Mouse (Mus musculus) neural tube, embryonic 12.5 days (tissue): ENCODE measurements around the gene Ahcyl2. TPM values are rescaled to one million over a fixed set of nuclear protein-coding genes. Genes with fewer than 3 reads are reported as not detected.
"Not testable (repeated sequence)": the region's sequence is repeated elsewhere in the genome, so short reads cannot be mapped to it uniquely, and the experiment has no call there.

ENCODE experiments used
- ATAC-seq: fragments of 200-750 bp; cut with Nextera tagmentation; 2 replicates; pipeline ENCODE4 v1.8.0; 2017; ENCODE audit warnings: low read depth, mild to moderate bottlenecking, moderate TSS enrichment, moderate library complexity; ENCODE audit not compliant: low FRiP score
- H3K27ac ChIP-seq: fragments of 300-500 bp; sonication (generic); 2 replicates; pipeline ENCODE4 v1.5.1; 2016
- H3K27me3 ChIP-seq: fragments of 300-500 bp; sonication (generic); replicated peaks from 2 replicates; pipeline ENCODE4 v1.6.1; 2016; ENCODE audit warnings: mild to moderate bottlenecking
- H3K36me3 ChIP-seq: fragments of 300-500 bp; sonication (generic); 2 replicates; pipeline ENCODE4 v1.6.1; 2016; ENCODE audit warnings: mild to moderate bottlenecking
- H3K4me1 ChIP-seq: fragments of 300-500 bp; sonication (generic); 2 replicates; pipeline ENCODE4 v1.6.1; 2016
- H3K4me2 ChIP-seq: fragments of 300-500 bp; sonication (generic); replicated peaks from 2 replicates; pipeline ENCODE4 v1.6.1; 2016; ENCODE audit warnings: mild to moderate bottlenecking
- H3K4me3 ChIP-seq: fragments of 300-500 bp; sonication (generic); 2 replicates; pipeline ENCODE4 v1.5.1; 2016
- H3K9ac ChIP-seq: fragments of 300-500 bp; sonication (generic); 2 replicates; pipeline ENCODE4 v1.6.1; 2016; ENCODE audit warnings: mild to moderate bottlenecking
- H3K9me3 ChIP-seq: fragments of 300-500 bp; sonication (generic); 2 replicates; pipeline ENCODE4 v1.6.1; 2016; ENCODE audit warnings: mild to moderate bottlenecking
- WGBS: fragments of 180-500 bp; shearing (Covaris S2); methylation state at CpG from one replicate; pipeline ENCODE4 v1.1.7; 2016; 5-methylcytosine and 5-hydroxymethylcytosine counted together
- polyA plus RNA-seq: library from polyadenylated mRNA; unstranded; fragments of >200 nt; fragmentation: Nextera tagmentation; extraction: Ambion mirVana; gene quantifications from 2 replicates; pipeline ENCODE4 v1.2.1, GENCODE M21; 2016

The Ahcyl2 gene
- polyA plus RNA-seq, 1 experiment from 2014 or later, result 18.0 TPM

DNA sequence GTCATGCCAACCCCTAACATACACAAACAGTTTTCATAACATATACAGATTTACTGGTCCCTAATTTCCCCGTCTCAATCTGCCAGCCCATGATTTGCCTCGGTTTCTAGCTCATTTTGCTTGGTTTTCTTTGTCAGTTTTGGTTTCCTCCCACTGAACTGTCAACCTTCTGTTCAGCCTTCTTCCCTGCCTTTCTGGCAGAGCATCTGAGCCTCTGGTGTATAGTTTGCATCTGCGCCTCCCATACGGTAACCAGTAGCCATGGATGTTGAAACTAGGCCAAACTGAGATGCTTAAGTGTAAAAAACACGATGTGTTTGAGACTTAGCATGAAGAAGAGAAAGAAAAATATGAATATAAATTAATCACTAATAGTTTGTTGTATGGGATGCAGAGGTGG lies 11.8 kb upstream of the Ahcyl2 start:
- 96% methylated on average over 5 of the region's 5 CpGs for whole genome bisulfite sequencing
- no peak overlapping the region for H3K4me2 ChIP-seq
- H3K27me3 ChIP-seq, result no peaks in the 10 kb centered on the region
- H3K4me3 ChIP-seq, result no peak overlapping the region
- H3K36me3 ChIP-seq, result peaks cover 50% of the 10 kb centered on the region
- H3K9me3 ChIP-seq, result no peaks in the 10 kb centered on the region
- no peak for ATAC-seq
- H3K9ac ChIP-seq, result no peak overlapping the region
- no peaks in the 10 kb centered on the region for H3K4me1 ChIP-seq
- H3K27ac ChIP-seq, result no peak overlapping the region

DNA sequence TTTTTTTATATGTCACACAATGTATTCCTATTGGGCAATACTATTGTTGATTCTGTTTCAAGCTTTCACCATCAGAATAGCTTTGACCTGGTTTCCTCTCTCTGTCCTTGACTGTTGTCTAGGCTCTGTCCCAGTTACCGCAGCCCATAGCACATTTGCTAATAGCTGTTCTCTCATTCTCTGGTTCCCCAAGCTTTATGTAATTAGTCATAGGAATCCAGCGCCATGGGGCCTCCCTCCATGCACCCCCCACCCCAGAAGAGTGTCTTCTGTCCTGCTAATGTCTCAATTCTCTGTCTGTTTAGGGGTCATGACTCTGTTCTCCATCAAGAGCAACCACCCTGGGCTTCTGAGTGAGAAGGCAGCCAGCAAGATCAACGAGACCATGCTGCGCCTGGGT lies 11.3 kb upstream of the Ahcyl2 start:
- peaks cover 50% of the 10 kb centered on the region for H3K36me3 ChIP-seq
- H3K4me2 ChIP-seq, result no peak overlapping the region
- H3K27me3 ChIP-seq, result no peaks in the 10 kb centered on the region
- H3K4me1 ChIP-seq, result no peaks in the 10 kb centered on the region
- H3K4me3 ChIP-seq, result no peak overlapping the region
- no peak overlapping the region for H3K27ac ChIP-seq
- H3K9ac ChIP-seq, result no peak overlapping the region
- no peak for ATAC-seq
- no peaks in the 10 kb centered on the region for H3K9me3 ChIP-seq
- WGBS, result 87% methylated on average over 4 of the region's 4 CpGs

DNA sequence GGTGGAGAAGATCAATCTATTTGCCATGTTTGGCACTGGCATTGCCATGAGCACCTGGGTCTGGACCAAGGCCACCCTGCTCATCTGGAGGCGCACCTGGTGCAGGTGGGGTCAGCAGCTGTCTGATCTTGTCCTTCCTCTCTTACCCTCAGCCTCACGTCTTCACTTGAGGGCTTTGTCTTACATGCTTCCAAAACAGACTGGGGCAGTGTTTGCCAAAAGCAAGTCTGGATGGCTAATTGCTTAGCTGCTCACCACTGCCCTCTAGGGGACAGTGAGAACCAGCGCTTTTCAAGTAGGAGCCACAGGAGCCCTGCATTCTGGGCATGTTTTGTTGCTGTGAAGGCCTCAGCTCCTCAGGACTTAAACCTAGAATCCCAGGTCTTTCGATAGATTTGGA lies 9.4 kb upstream of the Ahcyl2 start:
- no peaks in the 10 kb centered on the region for H3K9me3 ChIP-seq
- ATAC-seq, result no peak
- no peak overlapping the region for H3K4me3 ChIP-seq
- H3K27me3 ChIP-seq, result no peaks in the 10 kb centered on the region
- peaks cover 49% of the 10 kb centered on the region for H3K36me3 ChIP-seq
- H3K4me2 ChIP-seq, result no peak overlapping the region
- no peak overlapping the region for H3K27ac ChIP-seq
- H3K9ac ChIP-seq, result no peak overlapping the region
- H3K4me1 ChIP-seq, result no peaks in the 10 kb centered on the region
- 46% methylated on average over 4 of the region's 4 CpGs for WGBS

DNA sequence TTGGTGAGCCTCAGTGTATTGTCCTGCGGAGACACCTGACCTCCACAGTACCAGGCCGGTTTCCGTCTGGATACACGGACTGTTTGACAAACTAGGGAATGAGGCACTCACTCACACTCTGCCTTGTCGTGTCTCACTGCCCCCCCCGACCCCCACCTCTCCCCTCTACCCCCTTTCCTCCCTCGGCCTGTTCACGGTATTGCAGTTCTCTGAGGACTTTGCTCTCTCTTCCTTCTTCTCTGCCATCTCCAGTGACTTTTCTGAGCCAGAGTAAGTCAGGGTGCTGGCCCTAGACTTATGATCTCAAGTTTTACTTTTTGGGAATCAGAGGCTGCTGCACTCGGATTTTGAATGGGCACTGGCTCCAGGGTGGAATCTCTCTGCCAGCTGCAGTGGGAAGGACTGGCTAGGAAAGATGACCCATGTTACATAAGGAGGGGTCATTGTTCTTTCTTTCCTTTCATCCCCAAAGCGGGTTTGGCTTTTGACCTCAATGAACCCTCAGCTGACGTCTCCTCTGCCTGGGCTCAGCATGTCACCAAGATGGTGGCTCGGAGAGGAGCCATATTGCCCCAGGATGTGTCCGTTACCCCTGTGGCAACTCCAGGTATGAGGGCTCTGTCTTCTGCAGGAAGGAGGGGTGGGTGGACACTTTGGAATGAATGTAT lies 8.7 kb upstream of the Ahcyl2 start:
- no peaks in the 10 kb centered on the region for H3K4me1 ChIP-seq

DNA sequence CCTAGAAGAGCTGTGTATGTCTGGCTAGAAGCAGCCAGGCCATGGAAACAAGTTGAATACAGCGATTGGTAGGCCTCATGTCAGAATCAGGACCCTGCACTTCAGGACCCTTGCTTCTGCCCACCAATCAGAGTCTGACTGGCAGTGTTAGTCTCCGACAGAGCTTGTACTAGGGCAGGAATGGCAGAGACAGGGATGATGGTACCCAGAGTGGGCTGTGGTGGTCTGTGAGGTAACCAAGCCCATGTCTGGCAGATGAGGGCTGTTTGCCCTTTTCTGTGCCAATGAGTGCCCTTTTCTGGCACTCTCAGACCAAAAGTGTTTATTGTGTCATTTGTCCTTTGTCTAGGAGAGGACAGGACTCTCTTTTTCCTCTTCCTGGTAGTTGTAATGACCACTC lies 7.4 kb upstream of the Ahcyl2 start:
- not testable (repeated sequence) for H3K27ac ChIP-seq, H3K4me3 ChIP-seq, H3K9me3 ChIP-seq, H3K9ac ChIP-seq, H3K4me1 ChIP-seq, H3K4me2 ChIP-seq, H3K27me3 ChIP-seq, ATAC-seq
- peaks cover 35% of the 10 kb centered on the region for H3K36me3 ChIP-seq
- WGBS, result 96% methylated on average over 2 of the region's 2 CpGs

More for the DNA sequence above, 8.7 kb upstream of the Ahcyl2 start:
- Histone ChIP-seq H3K36me3 (peaks cover 44% of the 10 kb centered on the region), H3K27me3 (no peaks in the 10 kb centered on the region), H3K9me3 (no peaks in the 10 kb centered on the region), H3K27ac (no peak overlapping the region), H3K9ac (no peak overlapping the region), H3K4me2 (no peak overlapping the region), H3K4me3 (no peak overlapping the region)
- no peak for ATAC-seq
- 82% methylated on average over 13 of the region's 13 CpGs for WGBS

DNA sequence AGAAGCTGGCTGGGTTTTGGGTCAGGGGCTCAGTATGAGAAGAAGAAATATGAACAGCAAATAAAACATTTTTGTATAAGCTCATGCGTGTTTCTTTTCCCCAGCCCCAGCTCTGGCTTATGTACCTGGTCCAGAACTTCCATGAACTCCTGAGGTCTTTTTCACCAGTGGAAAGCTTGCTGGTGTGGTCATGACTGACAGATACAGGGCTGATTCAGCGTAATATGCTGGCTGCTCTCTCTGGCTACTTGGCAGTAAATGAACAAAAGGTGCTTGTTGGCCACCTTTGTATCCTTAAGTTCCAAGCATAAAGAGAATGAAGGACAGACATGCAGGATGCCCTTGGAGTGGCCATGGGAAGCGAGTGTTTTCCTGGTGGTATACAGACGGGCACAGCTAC lies 6.5 kb upstream of the Ahcyl2 start:
- Histone ChIP-seq H3K9me3 (no peaks in the 10 kb centered on the region), H3K27me3 (no peaks in the 10 kb centered on the region), H3K36me3 (peaks cover 33% of the 10 kb centered on the region), H3K4me1 (no peaks in the 10 kb centered on the region), H3K27ac (no peak overlapping the region), H3K4me3 (no peak overlapping the region), H3K9ac (no peak overlapping the region), H3K4me2 (no peak overlapping the region)
- ATAC-seq, result no peak
- WGBS, result 92% methylated on average over 4 of the region's 4 CpGs

DNA sequence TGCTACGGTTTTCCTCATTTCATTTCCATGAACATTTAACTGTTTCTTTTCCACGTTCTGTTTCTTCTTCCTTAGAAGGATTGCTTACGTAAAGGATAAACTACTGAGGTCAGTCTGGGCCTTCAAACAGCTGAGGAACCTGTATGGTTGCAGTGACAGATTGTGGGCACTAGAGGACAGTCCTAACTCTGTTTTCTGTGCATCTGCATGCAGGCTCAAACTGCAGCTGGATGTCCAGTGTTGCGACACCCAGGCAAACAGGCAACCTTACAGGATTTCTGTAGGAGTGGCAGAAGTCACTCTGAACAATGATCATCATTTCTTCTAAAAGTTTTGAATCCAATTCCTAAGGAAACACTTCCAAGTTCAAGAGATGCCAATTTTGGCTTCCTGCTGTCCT lies 5.3 kb upstream of the Ahcyl2 start:
- 74% methylated on average over 4 of the region's 4 CpGs for WGBS
- no peak overlapping the region for H3K27ac ChIP-seq
- H3K9ac ChIP-seq, result no peak overlapping the region
- H3K4me1 ChIP-seq, result no peaks in the 10 kb centered on the region
- no peak overlapping the region for H3K4me2 ChIP-seq
- no peaks in the 10 kb centered on the region for H3K9me3 ChIP-seq
- no peak overlapping the region for H3K4me3 ChIP-seq
- peaks cover 22% of the 10 kb centered on the region for H3K36me3 ChIP-seq
- no peak for ATAC-seq
- H3K27me3 ChIP-seq, result no peaks in the 10 kb centered on the region

DNA sequence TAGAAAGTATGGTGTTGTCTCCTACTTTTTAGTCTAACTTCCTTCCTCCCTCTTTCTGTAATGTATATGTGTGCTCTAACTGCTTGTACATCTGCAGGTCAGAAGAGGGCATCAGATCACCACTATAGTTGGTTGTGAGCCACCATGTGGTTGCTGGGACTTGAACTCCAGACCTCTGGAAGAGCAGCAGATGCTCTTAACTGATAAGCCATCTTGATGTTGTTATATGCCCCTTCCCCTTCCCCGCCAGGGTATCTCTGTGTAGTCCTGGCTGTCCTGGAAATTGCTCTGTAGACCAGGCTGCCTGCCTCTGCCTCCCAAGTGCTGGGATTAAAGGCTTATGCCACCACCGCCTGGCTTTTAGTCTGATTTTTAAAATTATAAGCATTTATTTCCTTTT lies 937 bp upstream of the Ahcyl2 start:
- H3K4me1 ChIP-seq, result no peaks in the 10 kb centered on the region
- no peak overlapping the region for H3K9ac ChIP-seq
- no peak overlapping the region for H3K4me3 ChIP-seq
- 91% methylated on average over 2 of the region's 2 CpGs for WGBS
- H3K27me3 ChIP-seq, result no peaks in the 10 kb centered on the region
- H3K9me3 ChIP-seq, result no peaks in the 10 kb centered on the region
- H3K4me2 ChIP-seq, result no peak overlapping the region
- no peak for ATAC-seq
- no peak overlapping the region for H3K27ac ChIP-seq
- no peaks in the 10 kb centered on the region for H3K36me3 ChIP-seq

DNA sequence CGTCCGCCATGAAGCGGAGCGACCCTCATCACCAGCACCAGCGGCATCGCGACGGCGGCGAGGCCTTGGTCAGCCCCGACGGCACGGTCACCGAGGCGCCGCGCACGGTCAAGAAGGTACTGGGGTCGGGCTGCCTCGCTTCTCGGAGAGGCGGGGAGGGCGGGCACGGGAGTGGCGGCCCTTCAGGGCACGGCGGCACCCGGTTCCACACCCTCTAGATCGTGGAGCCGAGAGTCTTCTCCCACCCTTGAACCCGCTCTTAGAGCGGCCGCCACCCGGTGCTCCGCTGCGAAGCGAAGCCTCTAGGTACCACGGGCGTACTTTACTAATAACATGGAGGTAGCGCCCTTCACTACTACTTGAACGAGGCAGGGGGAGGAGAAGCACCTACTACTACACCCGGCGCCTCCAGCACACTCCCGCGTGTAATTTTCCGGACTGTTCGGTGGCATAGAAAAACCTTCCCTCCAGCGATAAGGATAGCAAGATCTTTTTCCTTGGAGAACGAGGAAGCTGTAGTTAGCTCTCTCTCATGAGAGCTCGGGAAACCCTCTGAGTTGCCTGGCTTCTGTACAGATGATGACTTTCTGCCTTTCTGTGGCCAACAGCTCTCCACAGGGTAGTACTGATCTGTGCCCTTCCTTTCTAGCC lies 1.1 kb downstream of the Ahcyl2 start:
- Histone ChIP-seq H3K9me3 (no peaks in the 10 kb centered on the region), H3K27me3 (no peaks in the 10 kb centered on the region), H3K27ac (peak overlapping the region; percentile 70), H3K9ac (peak overlapping the region; percentile 81), H3K4me3 (peak overlapping the region; percentile 81), H3K4me2 (peak overlapping the region; percentile 66), H3K36me3 (no peaks in the 10 kb centered on the region), H3K4me1 (no peaks in the 10 kb centered on the region)
- WGBS, result under 1% methylated on average over 50 of the region's 50 CpGs
- ATAC-seq, result no peak

DNA sequence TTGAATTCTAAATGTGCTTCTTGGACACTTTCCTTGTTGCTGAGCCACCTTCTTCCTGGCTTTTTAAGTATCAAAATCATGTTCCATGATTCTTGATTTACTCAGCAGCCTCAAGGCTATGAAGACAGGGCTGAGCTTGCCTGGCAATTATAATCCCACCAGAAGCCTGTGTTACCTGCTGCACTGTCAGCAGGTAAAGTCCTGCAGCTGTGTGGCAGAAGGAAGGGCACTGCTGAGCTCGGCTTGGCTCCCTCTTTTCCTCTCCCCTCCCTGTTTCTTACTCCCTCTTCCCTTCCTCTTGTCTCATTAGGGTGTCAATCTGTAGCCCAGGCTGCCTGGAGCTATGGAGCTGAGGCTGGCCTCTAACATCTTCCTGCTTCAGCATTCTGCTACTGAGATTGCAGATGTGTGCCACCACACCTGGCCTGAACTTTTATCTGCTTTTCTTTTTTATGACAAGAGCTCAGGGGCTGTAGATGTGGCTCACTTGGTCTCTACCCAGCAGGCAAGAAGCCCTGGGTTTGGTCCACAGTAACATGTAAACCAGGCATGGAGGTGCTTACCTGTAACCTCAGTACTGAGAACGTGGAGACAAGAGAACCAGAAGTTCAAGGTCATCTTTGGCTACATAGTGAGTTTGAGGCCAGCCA lies 3.0 kb downstream of the Ahcyl2 start:
- no peak overlapping the region for H3K9ac ChIP-seq
- no peak overlapping the region for H3K4me2 ChIP-seq
- H3K4me1 ChIP-seq, result no peaks in the 10 kb centered on the region
- ATAC-seq, result no peak
- H3K36me3 ChIP-seq, result no peaks in the 10 kb centered on the region
- H3K4me3 ChIP-seq, result no peak overlapping the region
- no peaks in the 10 kb centered on the region for H3K9me3 ChIP-seq
- no peaks in the 10 kb centered on the region for H3K27me3 ChIP-seq
- no peak overlapping the region for H3K27ac ChIP-seq
- 65% methylated on average over 2 of the region's 2 CpGs for WGBS

DNA sequence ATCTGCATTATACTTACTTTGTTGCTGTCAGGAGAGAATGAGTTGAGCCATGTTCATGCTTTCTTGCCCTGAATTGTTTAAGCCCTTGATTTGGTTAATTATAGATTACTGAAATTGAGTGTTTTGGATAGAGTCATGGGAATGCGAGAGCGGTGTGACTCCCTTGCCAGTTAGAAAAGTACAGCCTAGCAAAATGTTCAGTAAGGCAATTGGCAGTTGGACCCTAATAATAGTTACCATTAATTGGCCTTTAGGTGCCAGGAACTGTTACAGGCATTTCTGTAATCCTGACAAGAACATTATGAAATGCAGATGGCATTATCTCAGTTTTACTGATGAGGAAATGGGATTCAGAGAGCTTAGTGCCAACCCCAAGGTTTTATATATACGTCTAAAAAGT lies 4.4 kb downstream of the Ahcyl2 start:
- ATAC-seq, result no peak
- Histone ChIP-seq H3K27me3 (no peaks in the 10 kb centered on the region), H3K36me3 (no peaks in the 10 kb centered on the region), H3K4me1 (no peaks in the 10 kb centered on the region), H3K4me2 (no peak overlapping the region), H3K27ac (no peak overlapping the region), H3K9ac (no peak overlapping the region), H3K4me3 (no peak overlapping the region), H3K9me3 (no peaks in the 10 kb centered on the region)
- WGBS, result 96% methylated on average over 3 of the region's 3 CpGs

DNA sequence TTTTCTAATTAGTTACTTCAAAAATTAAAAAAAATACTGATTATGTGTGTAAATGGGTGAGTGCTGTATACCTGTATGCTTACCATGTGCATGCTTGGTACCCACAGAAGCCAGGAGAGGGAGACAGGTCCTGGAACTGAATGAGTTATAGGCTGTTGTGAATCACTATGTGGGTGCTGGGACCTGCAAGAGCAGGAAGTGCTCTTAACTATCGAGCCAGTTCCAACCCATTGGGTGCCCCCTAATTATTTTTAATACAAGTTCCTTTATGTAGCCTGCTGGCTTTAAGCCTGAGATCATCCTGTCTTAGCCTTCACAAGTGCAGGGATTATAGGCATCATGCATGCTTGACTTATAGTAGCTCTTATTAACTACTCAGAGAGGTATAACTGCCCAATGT lies 6.3 kb downstream of the Ahcyl2 start:
- no peak overlapping the region for H3K9ac ChIP-seq
- no peaks in the 10 kb centered on the region for H3K36me3 ChIP-seq
- no peaks in the 10 kb centered on the region for H3K27me3 ChIP-seq
- no peak overlapping the region for H3K27ac ChIP-seq
- H3K4me3 ChIP-seq, result no peak overlapping the region
- no peak overlapping the region for H3K4me2 ChIP-seq
- no peaks in the 10 kb centered on the region for H3K9me3 ChIP-seq
- WGBS, result 88% methylated on average over 1 of the region's 1 CpGs
- ATAC-seq, result no peak
- no peaks in the 10 kb centered on the region for H3K4me1 ChIP-seq

DNA sequence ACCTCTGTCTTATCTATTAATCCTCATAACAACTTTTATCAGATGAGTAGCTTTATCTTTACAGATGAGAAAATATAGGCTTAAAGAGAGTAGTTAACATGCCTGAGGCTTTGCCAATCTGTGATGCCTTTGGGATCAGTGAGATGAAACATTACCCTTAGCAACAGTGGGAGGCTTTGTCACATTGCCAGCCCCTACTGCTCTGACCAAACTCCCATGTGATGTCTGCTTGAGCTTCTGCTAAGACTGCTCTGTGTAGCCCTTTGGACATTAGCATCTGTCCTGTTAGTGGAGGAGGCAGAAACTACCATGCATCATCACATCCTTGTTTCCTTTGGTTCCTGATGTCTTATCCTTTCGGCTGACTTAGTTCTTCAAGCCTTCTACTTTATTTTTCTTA lies 7.8 kb downstream of the Ahcyl2 start:
- H3K36me3 ChIP-seq, result no peaks in the 10 kb centered on the region
- WGBS, result 97% methylated on average over 1 of the region's 1 CpGs
- no peaks in the 10 kb centered on the region for H3K27me3 ChIP-seq
- H3K9ac ChIP-seq, result no peak overlapping the region
- H3K4me1 ChIP-seq, result no peaks in the 10 kb centered on the region
- H3K4me2 ChIP-seq, result no peak overlapping the region
- no peak overlapping the region for H3K4me3 ChIP-seq
- H3K27ac ChIP-seq, result no peak overlapping the region
- H3K9me3 ChIP-seq, result no peaks in the 10 kb centered on the region
- no peak for ATAC-seq
